Mouse (Mus musculus): ENCODE results near the gene Mboat2.

Gene Mboat2

DNA sequence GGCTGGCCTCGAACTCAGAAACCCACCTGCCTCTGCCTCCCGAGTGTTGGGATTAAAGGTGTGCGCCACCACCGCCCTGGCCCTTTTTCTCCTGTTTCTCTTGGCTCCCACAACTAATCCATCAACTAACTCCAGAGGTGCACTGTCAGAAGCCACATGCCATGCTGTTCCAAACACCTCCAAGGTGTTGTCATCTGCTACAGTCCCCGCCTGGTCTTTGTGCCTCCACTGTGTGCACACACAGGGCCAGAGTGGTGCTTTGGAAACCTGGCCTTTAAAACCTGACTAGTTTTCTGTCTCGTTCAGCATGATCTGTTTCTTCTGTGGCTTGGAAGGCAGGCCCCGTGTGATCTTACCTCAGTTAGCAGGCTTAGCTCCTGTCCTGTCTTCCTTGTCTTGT, 113.9 kb downstream of the Mboat2 start:
- no peak for DNase-seq (ENCODE audit: low read depth, low spot score)

DNA sequence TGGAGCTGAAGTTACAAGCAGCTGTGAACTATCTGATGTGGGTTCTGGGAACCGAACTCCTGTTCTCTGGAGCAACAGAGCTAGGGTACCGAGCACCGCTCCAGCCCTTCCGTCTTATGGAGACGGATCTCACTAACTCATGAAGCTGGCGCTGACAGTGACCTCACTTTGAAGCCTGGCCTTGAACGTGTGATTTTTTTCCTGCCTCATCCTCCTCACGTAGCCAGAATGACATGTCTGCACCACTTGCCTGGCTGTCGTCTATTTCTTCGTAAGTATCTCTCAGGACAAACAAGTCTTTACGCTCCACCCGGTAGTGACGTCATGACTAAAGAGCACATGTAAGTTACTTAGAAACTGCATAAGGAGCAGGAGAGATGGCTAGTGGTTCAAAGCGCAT, 116.4 kb downstream of the Mboat2 start:
- DNase-seq (ENCODE audit: low read depth, low spot score): no peak

DNA sequence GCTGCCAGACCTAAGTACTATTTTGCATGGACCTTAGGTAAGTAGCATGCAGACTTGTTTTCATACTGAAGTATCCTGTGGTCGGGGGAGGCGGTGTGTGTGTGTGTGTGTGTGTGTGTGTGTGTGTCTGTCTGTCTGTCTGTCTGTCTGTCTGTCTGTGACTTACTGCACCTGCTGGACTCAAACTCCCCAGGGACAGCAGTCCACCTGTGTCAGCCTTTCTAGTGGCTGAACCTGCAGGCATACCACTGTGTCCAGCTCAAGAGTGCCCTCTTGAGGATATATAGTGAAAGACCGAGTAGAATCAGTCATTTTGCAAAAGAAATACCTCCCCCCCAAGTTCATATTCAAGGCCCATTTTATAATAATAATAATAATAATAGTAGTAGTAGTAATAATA, 117.7 kb downstream of the Mboat2 start:
- peak; percentile 61 for DNase-seq (ENCODE audit: low read depth, low spot score)

DNA sequence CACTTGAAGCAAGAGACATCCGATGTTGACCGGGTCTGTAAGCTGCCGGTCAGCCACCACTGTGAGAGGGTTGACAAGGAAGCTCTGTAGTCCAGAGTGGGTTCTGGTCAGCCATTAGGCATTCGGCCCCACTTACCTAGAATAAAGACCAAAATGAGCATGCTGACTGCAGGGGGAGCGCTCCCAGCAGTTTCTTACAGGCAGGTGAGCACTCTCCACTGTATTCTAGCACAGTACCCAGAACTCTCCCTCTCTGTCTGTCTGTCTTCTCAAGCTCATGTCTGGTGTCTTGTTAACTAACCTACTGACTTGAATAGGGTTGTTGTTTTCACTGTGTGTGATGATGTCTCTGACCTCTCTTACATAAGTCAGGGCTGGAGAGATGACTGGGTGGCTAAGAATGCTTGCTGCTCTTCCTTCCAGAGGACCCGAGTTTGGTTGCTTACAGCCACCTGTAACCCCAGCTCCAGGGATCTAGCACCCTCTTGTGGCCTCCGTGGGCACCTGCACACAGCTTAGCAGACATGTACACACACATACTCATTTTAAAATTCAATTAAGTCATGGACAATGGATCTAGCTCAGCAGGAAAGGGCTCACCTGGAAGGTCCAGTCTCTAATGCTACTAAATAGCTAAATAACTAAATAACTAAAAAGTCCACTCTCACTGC, 119.8 kb downstream of the Mboat2 start:
- DNase-seq (ENCODE audit: low read depth, low spot score): peak; percentile 45

DNA sequence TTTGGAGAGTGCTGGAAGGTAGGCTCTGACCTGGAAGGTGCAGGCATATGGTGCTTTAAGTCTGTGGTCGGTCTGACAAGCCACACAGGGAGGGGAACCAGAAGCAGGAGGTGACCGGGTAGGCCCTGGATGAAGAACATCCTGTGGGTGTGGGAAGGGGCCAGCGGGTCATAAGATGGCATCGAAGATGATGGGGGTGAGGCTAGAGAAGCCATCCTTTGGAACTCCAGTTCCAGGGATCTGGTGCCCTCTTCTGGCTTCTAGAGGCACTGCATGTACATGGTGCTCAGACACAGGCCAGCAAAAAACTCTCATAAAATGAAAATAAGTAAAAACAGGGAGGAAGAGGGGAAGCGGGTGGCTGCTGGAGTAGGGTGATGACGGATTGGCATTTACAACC, 121.5 kb downstream of the Mboat2 start:
- DNase-seq (ENCODE audit: low read depth, low spot score): peak; percentile 82

DNA sequence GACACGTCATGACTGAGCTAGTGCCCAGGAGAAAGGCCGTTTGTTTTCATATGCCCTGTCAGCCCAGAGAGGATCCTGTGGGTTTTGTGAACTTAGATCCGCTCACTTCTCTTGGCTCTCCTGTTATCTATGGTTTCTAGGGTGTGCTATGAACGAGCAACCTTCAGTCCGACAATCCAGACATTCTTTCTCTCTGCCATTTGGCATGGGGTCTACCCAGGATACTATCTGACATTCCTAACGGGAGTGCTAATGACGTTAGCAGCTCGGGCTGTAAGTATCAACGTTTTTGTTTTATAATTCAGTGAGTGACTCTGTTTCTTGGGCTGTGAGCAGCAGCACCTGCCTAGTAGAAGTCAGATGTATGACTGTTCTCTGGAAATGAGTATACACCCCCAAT, 124.5 kb downstream of the Mboat2 start:
- no peak for DNase-seq (ENCODE audit: low read depth, low spot score)

DNA sequence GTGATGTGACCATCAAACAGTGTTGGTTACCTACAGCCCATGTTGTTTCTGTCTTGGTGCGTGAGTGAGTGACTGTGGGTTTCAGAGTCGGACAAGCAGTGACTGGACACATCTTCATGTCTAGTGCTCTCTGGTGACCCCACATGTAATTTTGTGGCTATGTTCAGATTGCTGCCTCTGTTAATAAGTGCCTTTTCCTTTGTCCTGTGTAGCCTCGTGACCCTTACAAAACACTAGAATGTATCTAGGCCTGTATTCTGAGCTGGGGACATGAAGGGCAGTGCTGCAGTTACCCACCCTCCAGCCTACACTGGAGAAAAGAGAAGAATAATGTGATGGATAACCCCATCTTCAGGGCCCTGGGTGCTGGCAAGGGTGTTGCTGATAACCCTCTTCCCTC, 127.8 kb downstream of the Mboat2 start:
- DNase-seq (ENCODE audit: low read depth, low spot score): no peak

DNA sequence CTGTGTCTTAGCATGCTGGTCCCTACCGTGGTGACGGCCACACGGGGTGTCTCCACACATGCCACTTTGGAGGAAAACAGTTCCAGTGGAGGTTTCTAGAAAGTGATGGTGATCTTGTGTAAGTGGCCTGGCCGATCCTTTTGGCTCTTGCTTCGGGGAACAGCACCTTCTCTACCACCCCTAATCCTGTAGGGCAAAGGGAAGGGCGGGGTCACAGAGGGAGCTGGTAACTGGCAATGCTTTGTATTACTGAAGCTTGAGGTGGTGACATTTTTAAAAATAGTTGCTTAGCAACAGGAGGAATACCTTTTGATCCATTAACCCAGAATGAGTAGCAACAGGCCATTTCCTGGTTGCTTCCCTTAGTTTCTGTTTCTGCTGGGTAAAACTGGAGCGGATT, 131.1 kb downstream of the Mboat2 start:
- DNase-seq (ENCODE audit: low read depth, low spot score): no peak

DNA sequence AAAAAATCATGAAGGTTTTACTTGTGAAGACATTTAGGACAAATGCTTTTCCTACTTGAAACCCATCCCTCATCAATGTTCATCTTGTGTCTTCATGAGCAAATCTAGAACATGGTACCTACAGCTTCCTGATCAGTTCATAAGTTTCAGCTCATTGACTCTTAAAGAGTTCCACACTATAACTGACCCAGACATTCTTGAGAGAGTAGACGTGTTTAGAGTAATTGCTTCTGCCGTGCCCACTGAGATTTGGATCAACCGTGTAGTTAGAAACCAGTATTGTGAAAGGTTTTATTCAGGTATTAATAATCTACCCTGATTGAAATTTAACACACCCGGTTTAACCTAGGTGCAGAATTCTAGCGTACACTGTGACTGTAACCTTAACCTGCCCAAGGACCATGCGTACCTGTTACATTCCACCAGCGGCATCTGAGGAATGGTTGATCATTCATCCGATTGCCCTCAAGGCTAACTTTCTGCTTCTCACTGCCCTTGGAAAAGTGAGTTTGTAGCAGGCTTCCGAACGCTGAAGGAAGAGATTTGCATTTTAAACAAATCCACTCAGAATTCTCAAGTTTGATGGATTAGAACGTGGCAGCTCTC, 131.8 kb downstream of the Mboat2 start:
- no peak for DNase-seq (ENCODE audit: low read depth, low spot score)

DNA sequence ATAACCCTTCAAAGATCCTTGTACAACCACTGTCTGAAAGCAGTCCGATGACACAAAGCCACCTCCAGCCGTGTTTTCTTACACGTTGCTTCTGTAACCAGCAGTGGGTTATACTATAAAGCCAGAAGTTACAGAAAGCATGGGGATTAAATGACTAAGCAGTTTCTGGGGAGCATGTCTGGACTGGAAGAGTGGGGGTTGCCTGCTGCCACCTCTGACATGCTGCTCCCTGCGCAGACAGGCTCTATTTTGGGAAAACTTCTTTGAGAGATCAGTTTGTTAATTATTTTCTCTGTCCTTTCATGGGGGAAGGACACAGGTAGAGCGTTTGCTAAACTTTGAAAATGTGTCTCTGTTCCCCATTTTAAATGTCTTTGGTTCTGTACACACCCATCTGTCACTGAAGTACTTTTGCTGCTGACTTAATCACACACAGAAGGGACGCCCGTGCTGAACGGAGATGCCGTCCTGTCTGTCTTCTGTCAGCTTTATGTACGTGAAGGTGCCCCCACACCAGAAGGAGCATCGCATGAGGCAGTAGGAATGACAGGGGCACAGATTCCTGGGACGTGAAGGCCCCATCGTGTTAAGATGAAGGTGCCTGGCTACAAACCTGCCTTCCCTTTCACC, 132.8 kb downstream of the Mboat2 start:
- DNase-seq (ENCODE audit: low read depth, low spot score): peak; percentile 6

DNA sequence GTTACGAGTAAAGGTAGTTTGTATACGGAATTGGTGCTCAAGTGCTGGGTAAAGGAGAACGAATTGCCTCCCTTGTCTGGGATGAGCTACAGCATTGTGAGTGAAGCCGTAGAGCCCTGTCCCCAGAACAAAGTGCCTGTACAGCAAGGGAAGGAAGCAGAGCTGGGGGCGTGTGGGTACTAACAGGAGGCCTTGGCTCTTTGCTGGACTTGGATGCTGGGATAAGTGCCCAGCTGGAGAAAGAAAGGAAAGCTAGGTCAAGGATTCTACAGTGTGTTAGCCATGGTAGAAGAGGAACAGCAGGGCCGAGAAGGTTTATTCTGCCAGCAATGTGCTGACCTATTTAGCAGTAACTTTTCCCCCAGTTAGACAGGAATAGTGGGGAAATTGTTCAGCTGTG, 134.7 kb downstream of the Mboat2 start:
- no peak for DNase-seq (ENCODE audit: low read depth, low spot score)

DNA sequence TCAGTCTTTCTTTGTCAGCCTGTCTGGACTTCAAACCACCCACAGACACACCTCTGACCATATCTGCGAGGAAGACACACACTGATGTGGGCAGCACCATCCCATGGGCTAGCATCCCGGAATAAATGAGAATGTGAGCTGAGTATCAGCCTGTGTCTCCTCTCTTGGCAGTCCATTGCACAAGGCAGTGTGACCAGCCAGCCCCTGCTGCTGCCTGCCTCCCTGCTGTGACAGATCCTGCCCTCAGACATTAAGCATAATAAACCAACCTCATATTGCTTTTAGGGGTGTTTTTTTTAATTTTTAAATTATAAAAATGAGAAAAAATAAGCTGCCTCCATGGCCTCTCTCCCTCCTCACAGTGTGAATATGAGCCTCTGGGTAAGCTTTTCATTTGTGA, 135.4 kb downstream of the Mboat2 start:
- no peak for DNase-seq (ENCODE audit: low read depth, low spot score)

DNA sequence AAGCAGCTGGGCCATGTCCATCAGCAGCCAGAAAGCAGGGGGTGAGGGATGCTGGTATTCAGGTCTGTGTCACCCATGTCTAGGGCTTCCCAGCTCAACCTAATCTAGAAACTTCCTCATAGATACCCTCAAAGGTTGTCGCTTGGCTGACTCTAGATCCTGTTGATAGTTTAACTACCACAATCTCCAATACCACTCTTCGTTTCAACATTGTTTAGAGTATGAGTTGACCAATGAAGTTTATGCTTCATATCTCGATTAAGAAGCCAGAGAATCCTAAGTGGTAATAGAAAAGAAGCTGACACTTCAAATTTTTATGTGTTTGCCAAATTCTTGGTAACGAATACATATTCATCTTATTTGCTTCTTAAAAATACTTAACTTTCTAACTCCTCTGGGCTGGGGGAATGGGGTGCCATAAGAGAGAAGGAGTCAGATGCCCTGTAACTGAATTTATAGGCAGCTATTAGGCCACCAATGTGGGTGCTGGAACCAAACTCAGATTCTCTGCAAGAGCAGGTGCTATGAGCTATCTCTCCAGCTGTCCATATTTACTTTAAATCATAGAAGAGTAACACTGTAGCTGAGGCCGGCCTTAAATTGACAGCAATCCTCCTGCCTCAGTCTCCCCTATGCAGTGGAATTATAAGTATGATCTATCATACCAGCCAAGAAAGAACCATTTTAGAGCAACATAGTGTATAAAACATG, 141.0 kb downstream of the Mboat2 start:
- no peak for DNase-seq (ENCODE audit: low read depth, low spot score)

DNA sequence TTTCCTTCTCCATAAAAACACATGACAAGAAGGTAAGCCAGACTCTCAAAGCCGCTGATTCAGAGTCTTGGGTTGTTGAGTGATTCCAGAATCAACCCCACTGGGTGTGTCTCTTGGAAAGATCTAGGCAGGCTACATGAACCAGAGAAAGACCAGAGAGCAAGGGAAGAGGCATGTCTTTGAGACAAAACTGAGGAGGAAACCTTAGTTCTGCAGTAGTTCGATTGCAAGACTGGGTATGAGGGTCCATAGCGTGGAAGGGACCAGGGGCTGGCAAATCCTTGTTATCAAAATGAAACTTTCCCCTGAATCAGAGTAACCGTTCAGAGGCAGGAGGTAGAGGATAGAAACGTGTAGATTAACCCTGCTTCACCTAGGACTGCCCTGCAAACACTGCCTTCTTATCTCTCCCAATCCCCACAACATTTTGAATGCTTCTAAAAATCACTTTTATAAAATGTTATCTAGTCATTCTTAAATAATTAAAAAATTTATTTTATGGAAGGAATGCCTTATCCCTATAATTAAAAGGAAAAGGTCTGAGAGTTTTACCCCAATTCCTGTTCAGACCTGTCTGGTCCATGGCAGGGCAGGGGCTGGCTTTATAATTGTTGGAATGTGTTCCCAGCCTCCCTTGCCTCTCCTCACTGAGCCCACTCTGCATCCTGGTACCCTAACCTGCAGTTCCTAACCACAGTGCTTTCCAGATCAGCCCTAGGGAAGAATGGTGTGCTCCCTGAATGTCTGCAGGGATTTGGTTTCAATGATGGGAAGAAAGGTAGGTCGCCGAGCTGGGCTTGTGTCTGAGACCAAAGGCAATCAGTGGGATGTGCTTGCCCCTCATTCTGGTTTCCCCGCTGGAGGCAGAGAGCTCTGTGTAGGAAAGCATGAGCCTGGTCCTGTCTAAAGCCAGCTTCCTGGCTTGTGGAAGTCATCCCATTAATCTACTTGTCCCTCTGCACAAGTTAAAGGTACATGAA, 142.0 kb downstream of the Mboat2 start:
- DNase-seq (ENCODE audit: low read depth, low spot score): peak; percentile 12

DNA sequence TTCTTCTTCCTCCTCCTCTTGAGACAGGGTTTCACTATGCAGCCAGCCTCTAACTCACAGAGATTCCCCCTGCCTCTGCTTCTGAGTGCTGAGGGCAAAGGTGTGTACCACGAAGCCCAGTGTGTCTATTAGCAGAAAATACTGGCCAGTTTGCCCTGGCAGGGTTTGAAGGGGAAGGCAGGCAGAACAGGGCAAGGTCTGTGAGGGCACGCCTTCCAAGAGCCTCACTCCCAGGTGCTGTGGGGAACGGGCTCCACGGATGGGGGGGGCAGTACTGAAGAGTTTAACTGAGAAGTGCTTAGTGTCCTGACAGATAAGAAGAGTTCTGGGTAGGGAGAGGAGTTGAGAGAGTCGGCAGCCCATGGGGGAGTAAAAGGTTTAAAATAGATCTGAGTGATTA, 142.9 kb downstream of the Mboat2 start:
- DNase-seq (ENCODE audit: low read depth, low spot score): no peak

DNA sequence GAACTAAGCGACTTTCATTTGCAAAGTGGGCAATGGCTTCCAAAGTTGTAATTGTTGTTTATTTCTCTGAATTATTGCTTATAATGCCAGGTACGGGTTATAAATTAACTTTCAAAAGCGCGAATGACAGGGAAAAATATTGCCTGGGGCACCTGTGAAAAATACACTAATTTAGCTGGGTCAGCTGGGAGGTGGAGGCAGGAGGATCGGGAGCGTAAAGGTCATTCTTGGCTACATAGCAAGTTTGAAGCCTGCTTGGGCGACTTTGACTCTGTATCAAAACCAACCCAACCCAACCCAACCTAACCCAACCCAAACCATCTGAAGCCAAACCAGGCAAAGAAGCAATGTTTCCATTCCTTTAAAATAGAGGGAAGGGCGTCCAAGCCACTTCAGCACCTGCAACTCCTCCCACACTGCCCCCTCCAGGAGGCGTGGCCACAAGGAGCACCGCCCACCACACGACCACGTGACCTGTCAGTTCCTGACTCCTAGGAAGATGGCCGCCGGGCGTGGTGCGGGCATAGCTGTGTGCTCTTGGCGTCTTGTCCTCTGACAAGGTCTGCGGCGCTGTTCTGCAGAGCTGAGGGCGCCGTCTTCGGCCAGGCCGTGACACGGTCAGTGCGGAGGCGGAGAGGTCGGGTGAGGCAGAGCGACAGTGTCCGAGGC, 143.9 kb downstream of the Mboat2 start, which contains the start of gene Kidins220:
Gene Kidins220 (plus strand): TSS at position 480 of the 669 bp plus-strand sequence.
- DNase-seq (ENCODE audit: low read depth, low spot score): peak; percentile 93

DNA sequence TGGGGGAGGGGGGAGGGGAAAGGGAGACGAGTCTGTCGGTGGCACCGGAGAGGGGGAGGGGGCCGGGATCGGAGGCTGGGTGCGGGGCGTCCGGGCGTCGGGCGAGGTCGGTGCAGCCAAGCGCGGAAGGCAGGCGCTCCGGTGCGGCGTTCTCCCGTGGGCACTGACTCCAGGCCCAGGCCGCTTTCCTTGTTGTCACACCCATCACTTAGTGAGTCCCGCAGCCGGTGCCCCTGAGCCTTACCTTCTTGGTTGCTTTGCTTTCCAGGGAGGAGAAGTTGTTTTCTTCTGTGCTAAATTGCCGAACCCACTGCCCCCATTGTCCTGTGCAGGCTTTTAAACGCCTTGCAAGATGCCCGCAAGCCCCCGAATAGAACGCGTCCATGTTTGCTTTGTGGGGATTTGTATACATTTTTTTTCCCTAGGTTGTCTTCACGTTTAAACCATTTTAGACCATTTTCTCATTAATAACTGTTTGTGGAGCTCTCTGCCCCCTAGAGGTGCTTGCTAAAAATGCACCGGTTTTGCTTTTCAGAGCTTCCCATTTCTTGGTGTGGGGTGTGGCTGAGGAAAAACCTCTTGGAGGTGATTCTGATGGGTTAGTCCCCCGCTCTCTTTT, 144.5 kb downstream of the Mboat2 start:
- peak; percentile 89 for DNase-seq (ENCODE audit: low read depth, low spot score)

DNA sequence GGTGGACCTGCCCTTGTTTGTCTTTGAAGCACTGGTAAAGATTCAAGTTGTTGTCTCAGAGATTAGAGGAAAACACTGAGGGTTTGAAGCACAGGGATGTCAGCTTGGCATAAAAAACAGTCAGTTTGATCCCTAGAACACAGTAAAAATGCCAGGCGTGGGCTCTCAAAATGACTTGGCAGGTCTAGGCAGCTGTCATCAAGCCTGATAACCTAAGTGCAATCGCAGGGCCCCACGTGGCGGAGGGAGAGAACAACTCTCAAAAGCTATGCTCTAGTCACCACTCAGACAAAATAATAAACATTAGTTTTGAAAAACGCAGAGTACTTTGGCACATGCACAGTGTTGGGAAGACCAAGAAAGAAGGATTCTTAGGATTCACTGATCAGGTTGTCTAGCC, 154.5 kb downstream of the Mboat2 start:
- DNase-seq (ENCODE audit: low read depth, low spot score): no peak

DNA sequence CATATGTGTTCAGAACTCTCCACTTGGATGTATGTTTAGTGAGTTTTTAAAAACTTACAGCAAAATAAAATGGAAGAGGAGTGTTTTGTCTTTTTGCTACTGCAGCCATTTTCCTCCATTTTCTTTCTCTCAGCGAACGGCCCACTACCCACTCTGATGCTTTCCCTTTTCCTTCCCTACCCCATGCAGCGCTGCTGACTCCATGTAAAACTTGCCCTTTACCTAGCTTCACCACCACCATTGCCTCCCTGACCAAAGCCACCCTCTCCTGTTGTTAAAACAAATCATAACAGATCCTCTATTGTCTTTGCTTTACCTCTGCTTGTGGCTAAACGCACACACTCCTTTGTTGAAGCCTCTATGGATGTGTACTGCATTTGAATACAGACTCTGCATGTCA, 164.7 kb downstream of the Mboat2 start:
- DNase-seq (ENCODE audit: low read depth, low spot score): no peak

DNA sequence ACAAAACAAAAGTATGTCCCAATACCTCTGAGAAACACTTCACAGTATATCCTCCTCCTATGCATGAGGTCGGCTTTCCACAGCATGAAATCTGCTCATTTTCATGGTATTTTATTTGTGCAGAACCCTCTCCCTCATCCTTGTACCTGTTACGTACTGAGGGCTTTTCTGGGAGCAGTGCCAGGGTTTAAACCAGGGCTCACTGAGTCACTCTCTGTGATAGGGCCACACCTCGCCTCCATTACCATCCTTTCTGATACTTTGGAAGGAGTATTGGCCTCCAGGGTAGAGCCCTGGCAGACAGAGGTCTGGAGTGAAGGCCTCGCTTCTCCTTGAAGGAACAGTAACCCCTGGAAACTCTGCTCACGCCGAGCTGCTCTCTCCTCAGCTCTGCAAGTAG, 174.7 kb downstream of the Mboat2 start:
- peak; percentile 27 for DNase-seq (ENCODE audit: low read depth, low spot score)
